ENCODE assay signal across 8 mouse cellular contexts in genomic region chr5:129583761-129584582, GRCm38 (mm10). TPM values are rescaled to one million over a fixed set of nuclear protein-coding genes. Genes with fewer than 3 reads are reported as not detected.
A peak's percentile ranks its signal among the peaks of the same experiment; 100 is the strongest.
DNase-seq lines count a peak whose midpoint lies in the region; ATAC-seq and TF ChIP-seq lines count a peak whose summit lies in the region.

Gene Mmp17 (plus strand): TSS chr5:129584169.

- TF ChIP-seq EP300 in CH12.LX (IDR thresholded peaks at IDR 0.05; ENCODE audit: low read length), result no peak

- H3K4me3 ChIP-seq in CH12.LX (replicated peaks in 1 of 3; ENCODE audit: low read depth in 2 of 3, low read length in 2 of 3, poor library complexity in 1 of 3), result peak within 1 kb of the TSS in 1 of 3 experiments; percentile 51
- peak within 1 kb of the TSS; percentile 71 for H3K4me3 ChIP-seq in forebrain, embryonic 11.5 days (ENCODE audit: low read depth, low read length)
- H3K4me3 ChIP-seq in heart, embryonic 15.5 days, result peak within 1 kb of the TSS; percentile 63
- peak within 1 kb of the TSS; percentile 63 for H3K4me3 ChIP-seq in liver, embryonic 12.5 days

- H3K9ac ChIP-seq in CH12.LX (ENCODE audit: insufficient read depth, low read depth), result peak within 1 kb of the TSS; percentile 6; the same call in 1 of the 2 replicates
- peak within 1 kb of the TSS; percentile 73 for H3K9ac ChIP-seq in forebrain, embryonic 11.5 days (ENCODE audit: low read length)
- peak within 1 kb of the TSS; percentile 61 for H3K9ac ChIP-seq in heart, embryonic 15.5 days
- H3K9ac ChIP-seq in liver, embryonic 12.5 days, result peak within 1 kb of the TSS; percentile 68

- TF ChIP-seq POLR2A in CH12.LX (IDR thresholded peaks at IDR 0.05; ENCODE audit: low read depth, low read length), result peak; percentile 23; the same call in 1 of the 2 replicates

- TF ChIP-seq CTCF in CH12.LX (conservative IDR thresholded peaks at IDR 0.05 in 1 of 2, IDR thresholded peaks at IDR 0.05 in 1 of 2; ENCODE audit: low read depth in 2 of 2, low read length in 2 of 2), result peak in 1 of 2 experiments; percentile 71; a peak in 2 of 4 replicates

- no peak for DNase-seq in CH12.LX (ENCODE audit: extremely low read depth)
- peak; percentile 76 for DNase-seq in c-Kit-positive CD71-positive TER-119-negative erythroid progenitor cells, embryonic 14.5 days (ENCODE audit: low read depth)
- DNase-seq in forebrain, embryonic 11.5 days (ENCODE audit: low spot score), result peak; percentile 92
- DNase-seq in kidney, postnatal 14 days, result peak; percentile 92
- DNase-seq in naive thymus-derived CD4-positive, alpha-beta T cell, adult 2 months (ENCODE audit: low read depth), result peak; percentile 92
- DNase-seq in splenic B cell, adult 2 months (ENCODE audit: low read depth, low spot score), result peak; percentile 87

- H3K4me1 ChIP-seq in CH12.LX (ENCODE audit: control insufficient read depth in 1 of 2, insufficient read depth in 2 of 2), result no peaks in the 10 kb centered on the region
- H3K4me1 ChIP-seq in forebrain, embryonic 11.5 days (replicated peaks; ENCODE audit: control insufficient read depth, insufficient read depth, low read length), result peaks cover 11% of the 10 kb centered on the region
- peaks cover 25% of the 10 kb centered on the region for H3K4me1 ChIP-seq in heart, embryonic 15.5 days (replicated peaks)
- peaks cover 34% of the 10 kb centered on the region for H3K4me1 ChIP-seq in liver, embryonic 12.5 days

- H3K9me3 ChIP-seq in CH12.LX (replicated peaks; ENCODE audit: low read length), result peaks cover 26% of the 10 kb centered on the region
- H3K9me3 ChIP-seq in forebrain, embryonic 11.5 days (ENCODE audit: control insufficient read depth, low read length), result no peaks in the 10 kb centered on the region
- H3K9me3 ChIP-seq in heart, embryonic 15.5 days (replicated peaks), result no peaks in the 10 kb centered on the region
- H3K9me3 ChIP-seq in liver, embryonic 12.5 days (replicated peaks), result no peaks in the 10 kb centered on the region

- no peaks in the 10 kb centered on the region for H3K79me2 ChIP-seq in CH12.LX (replicated peaks; ENCODE audit: control insufficient read depth, extremely low read depth, insufficient read depth, poor library complexity, severe bottlenecking)

- dilution Hi-C loops in CH12.LX (cut with MboI; ENCODE audit: extremely low pct_ligation_motif_present, extremely low pct_unique_long_range_greater_than_20kb, low sequenced_read_pairs), result no loop called here

- peak within 1 kb of the TSS; percentile 76 for H3K4me2 ChIP-seq in CH12.LX (ENCODE audit: insufficient read depth, low read depth, poor library complexity, severe bottlenecking)
- H3K4me2 ChIP-seq in forebrain, embryonic 11.5 days (ENCODE audit: low read depth, low read length, severe bottlenecking), result peak within 1 kb of the TSS; percentile 100
- H3K4me2 ChIP-seq in heart, embryonic 15.5 days, result peak within 1 kb of the TSS; percentile 97
- peak within 1 kb of the TSS; percentile 99 for H3K4me2 ChIP-seq in liver, embryonic 12.5 days

- no peak within 1 kb of the TSS for H3K27ac ChIP-seq in CH12.LX (ENCODE audit: insufficient read depth, low read depth)
- no peak within 1 kb of the TSS for H3K27ac ChIP-seq in forebrain, embryonic 11.5 days (ENCODE audit: low read depth, low read length)
- H3K27ac ChIP-seq in heart, embryonic 15.5 days, result no peak within 1 kb of the TSS
- no peak within 1 kb of the TSS for H3K27ac ChIP-seq in liver, embryonic 12.5 days

- in situ Hi-C loops in CH12.LX (cut with MboI; ENCODE audit: low pct_ligation_motif_present, low pct_unique_long_range_greater_than_20kb, low sequenced_read_pairs), result loop anchor here (10.0 kb wide), 1 partner anchor 519 kb away; no protein-coding TSS in a partner anchor

- TF ChIP-seq RAD21 in CH12.LX (IDR thresholded peaks at IDR 0.05; ENCODE audit: low read depth, low read length), result peak; percentile 49

- peak; percentile 89 for ATAC-seq in forebrain, embryonic 11.5 days (replicated peaks; ENCODE audit: low FRiP score)
- ATAC-seq in heart, embryonic 15.5 days (replicated peaks; ENCODE audit: insufficient number of reproducible peaks, insufficient read depth, low FRiP score, low read depth), result peak; percentile 89
- peak; percentile 88 for ATAC-seq in liver, embryonic 12.5 days

- under 1% methylated on average over 80 of the region's 80 CpGs for WGBS in forebrain, embryonic 11.5 days
- WGBS in heart, embryonic 15.5 days, result under 1% methylated on average over 75 of the region's 80 CpGs
- under 1% methylated on average over 75 of the region's 80 CpGs for whole genome bisulfite sequencing in liver, embryonic 12.5 days (ENCODE audit: insufficient replicate concordance)

- H3K27me3 ChIP-seq in CH12.LX (replicated peaks), result peaks cover 61% of the 10 kb centered on the region
- peaks cover 19% of the 10 kb centered on the region; the same call in 1 of the 2 replicates for H3K27me3 ChIP-seq in forebrain, embryonic 11.5 days (ENCODE audit: control insufficient read depth, insufficient read depth, low read length)
- peaks cover 76% of the 10 kb centered on the region for H3K27me3 ChIP-seq in heart, embryonic 15.5 days
- H3K27me3 ChIP-seq in liver, embryonic 12.5 days (replicated peaks), result peaks cover 95% of the 10 kb centered on the region
- H3K27me3 ChIP-seq in splenic B cell, adult 2 months (ENCODE audit: control insufficient read depth, insufficient read depth, low read length, poor library complexity, severe bottlenecking), result no peaks in the 10 kb centered on the region

- no peaks in the 10 kb centered on the region for H3K36me3 ChIP-seq in CH12.LX (replicated peaks in 1 of 2; ENCODE audit: control insufficient read depth in 1 of 2, insufficient read depth in 1 of 2, low read length in 1 of 2)
- H3K36me3 ChIP-seq in forebrain, embryonic 11.5 days (ENCODE audit: control insufficient read depth, insufficient read depth, low read length), result no peaks in the 10 kb centered on the region
- no peaks in the 10 kb centered on the region for H3K36me3 ChIP-seq in heart, embryonic 15.5 days
- no peaks in the 10 kb centered on the region for H3K36me3 ChIP-seq in liver, embryonic 12.5 days
- no peaks in the 10 kb centered on the region for H3K36me3 ChIP-seq in splenic B cell, adult 2 months (ENCODE audit: control insufficient read depth, insufficient read depth, low read length, poor library complexity, severe bottlenecking)

TF ChIP-seq in CH12.LX, 34 proteins besides CTCF, POLR2A, EP300 and RAD21:
- TF ChIP-seq SMC3 (IDR thresholded peaks at IDR 0.05; ENCODE audit: low read depth, low read length), result peak; percentile 16
- TF ChIP-seq MXI1 (IDR thresholded peaks at IDR 0.05; ENCODE audit: low read depth, low read length), result 0 out of 2 replicates have a peak, but pooled peaks have one; percentile 32
- peak; percentile 39; the same call in 1 of the 2 replicates for TF ChIP-seq ELF1 (IDR thresholded peaks at IDR 0.05; ENCODE audit: low read depth, low read length)
- TF ChIP-seq SIN3A (IDR thresholded peaks at IDR 0.05; ENCODE audit: low read length), result 0 out of 2 replicates have a peak, but pooled peaks have one; percentile 27
- no peak for TF ChIP-seq MEF2A (IDR thresholded peaks at IDR 0.05; ENCODE audit: borderline replicate concordance, low read depth, low read length)
- no peak for TF ChIP-seq E2F4 (IDR thresholded peaks at IDR 0.05; ENCODE audit: insufficient replicate concordance, low read depth, low read length)

RNA-seq across cellular contexts. Expression of gene Mmp17, which starts in this region (rescaled TPM):
- total RNA-seq in CH12.LX (2012; rRNA removed) (0.34 and 0.51 TPM in 2 replicates), CH12.LX (2014; rRNA removed) (not detected in 2 replicates)
- not detected in 2 replicates for polyA plus RNA-seq in CH12.LX (2012; ENCODE audit: insufficient read length, low read depth)
- polyA plus RNA-seq in forebrain, embryonic 11.5 days (2014; fragmentation: Nextera tagmentation; extraction: Ambion mirVana), result 6.5 and 8.4 TPM in 2 replicates
- polyA plus RNA-seq in heart, embryonic 15.5 days (2015; fragmentation: Nextera tagmentation; extraction: Ambion mirVana), result 1.3 and 2.0 TPM in 2 replicates
- 0.38 and 0.39 TPM in 2 replicates for polyA plus RNA-seq in liver, embryonic 12.5 days (2016; fragmentation: Nextera tagmentation; extraction: Ambion mirVana)

Comparison
In these comparisons a context has a peak if more than half of its experiments do, and no peak if none do; other contexts are left out.
1. Peak in ATAC-seq, H3K4me3 ChIP-seq, H3K9ac ChIP-seq and H3K4me2 ChIP-seq in liver, embryonic 12.5 days; RNA of the gene not detected or under 1 TPM.
2. H3K9ac ChIP-seq: peak in every context shown above with its lines; median percentile 73 in forebrain, embryonic 11.5 days; 68 in liver, embryonic 12.5 days; 61 in heart, embryonic 15.5 days; 6 in CH12.LX.